Mouse (Mus musculus): ENCODE data around the gene Mgat1.

Gene Mgat1

GRCm38 (mm10) chr11:49242944-49243626 lies 906 bp upstream of the Mgat1 start:
- no peak for DNase-seq

GRCm38 (mm10) chr11:49244595-49244930 lies 572 bp downstream of the Mgat1 start:
- no peak for DNase-seq

DNA sequence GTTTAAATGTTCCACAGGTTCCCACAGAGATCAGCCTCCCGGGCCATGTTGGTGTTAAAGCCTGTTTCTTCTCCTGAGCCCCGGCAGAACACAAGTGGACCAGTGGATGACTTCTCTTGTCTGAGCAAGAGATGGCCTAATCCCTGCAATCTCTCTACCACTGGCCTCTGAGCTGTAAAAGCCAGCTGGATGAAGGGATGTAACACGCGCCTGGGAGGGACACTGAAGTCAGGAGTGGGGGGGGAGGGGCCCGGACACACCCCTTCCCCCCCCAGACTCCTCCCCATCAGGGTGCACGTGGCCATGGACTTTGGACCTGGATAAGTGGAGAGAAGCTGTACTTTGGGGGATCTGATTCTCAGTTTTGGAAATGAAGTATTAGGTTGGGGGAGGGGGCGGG lies 1.2 kb downstream of the Mgat1 start:
- DNase-seq = peak; percentile 86

GRCm38 (mm10) chr11:49245634-49246415 lies 1.8 kb downstream of the Mgat1 start:
- no peak for DNase-seq

GRCm38 (mm10) chr11:49246523-49246922 lies 2.5 kb downstream of the Mgat1 start:
- no peak for DNase-seq

DNA sequence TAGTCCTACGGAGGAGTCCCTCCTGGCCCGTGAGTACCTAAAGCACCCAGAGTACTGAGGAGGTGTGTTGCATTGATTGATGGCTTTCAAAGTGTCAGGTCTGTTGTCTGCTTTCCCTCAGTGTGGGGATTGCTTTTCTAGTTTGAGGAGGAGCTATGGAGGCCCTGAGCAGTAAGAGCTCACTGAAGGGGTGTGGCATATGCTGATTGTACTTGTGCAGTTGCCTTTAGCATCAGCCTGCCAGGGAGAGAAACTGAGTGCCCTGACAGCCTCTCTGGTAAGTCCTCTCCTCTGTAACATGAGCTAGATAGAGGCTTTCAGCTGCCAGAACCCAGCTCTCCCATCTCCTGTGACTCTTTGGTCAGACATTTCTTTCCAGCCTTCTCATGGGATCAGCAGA lies 3.3 kb downstream of the Mgat1 start:
- DNase-seq = no peak

DNA sequence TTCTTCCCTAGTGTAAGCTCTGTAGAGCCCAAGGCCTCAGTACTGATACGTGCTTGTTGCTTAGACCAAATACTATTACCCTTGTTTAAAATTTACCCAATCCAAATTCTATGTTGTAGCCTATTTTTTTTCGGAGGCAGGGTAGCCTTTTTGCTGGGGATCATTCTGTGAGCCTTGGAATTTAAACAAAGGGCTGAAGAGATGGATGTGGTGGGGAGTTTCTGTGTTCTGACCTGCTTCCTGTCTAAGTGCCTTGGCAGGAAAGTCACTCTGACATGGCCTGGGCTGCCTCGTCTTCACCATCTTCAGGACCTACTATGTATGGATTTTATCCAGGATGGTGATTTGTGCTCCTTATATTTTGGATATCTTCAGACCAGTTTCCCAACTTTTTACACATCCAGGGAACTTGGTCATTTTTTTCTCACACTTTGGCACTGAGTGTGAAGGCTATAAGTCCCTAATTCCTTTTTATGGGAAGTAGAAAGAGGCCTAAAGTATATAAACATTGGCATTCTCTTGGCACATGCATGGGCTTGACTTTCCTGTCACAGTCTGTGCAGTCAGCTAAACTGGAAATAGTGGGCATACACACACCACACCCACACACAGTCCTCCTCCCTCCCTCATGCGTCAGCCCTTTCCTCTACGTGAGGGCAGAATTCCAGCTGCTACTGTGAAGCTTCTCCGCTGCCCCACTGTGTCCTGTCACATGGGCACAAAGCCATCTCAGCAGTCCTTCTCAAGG lies 4.4 kb downstream of the Mgat1 start:
- peak; percentile 85 for DNase-seq

DNA sequence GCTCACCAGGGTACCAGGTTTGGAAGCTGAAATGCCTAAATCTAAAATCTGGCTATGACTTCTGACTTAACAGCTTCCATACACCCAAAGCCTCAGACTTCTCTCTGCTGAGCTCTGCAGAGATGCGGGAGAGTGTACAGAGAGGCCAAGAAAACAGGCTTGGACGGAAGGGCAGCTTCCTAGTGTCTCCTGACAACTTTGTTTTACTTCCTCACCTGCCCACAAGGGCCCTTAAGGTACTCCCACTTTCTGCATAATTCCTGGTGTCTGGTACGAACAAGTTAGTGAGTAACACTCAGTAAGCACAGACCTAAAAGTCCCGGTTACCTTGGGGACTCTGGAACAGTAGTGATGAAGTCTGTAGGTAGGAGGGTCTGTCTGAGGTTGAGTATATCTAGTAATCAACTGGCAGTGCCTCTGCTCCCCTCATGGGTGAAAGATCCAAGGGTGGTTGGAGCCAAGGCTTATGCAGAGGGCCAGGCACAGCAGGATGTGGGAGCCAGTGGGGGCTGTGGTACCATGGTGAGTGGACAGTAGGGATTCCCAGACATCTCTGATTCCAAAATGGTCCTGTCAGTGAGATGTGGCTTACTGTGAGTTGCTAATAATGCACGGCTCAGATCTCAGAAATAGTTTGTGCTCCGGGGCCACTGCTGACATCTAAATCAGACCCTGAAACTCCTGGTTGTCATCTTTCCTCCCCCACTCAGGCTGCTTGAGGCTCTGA lies 5.1 kb downstream of the Mgat1 start:
- no peak for DNase-seq

DNA sequence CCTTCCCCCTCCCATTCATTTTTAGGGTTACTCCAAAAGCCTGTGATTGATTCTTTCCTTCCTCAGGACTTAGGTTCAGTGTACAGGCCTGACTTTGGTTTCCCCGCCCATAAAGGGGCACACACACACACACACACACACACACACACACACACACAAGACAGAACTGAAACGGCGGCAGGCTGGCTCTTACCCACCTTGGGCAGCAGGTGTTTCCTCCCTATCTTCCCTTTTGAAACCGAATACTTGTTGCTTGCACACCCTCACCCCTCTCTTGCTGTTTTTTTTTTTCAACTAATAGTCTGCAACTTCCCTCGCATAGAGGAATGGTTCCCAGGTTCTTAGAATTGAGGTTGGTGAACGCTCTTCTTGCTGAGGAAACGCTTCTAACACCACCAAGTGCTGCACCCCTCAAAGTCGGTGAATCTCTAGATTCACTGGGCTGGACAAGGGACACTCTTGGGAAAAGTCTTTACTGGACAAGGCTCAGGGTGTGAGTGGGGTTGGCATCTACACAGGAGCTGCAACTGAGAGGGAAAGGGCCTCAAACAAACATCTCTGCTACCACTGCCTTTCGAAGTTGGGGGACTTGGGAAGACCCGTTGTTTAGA lies 5.9 kb downstream of the Mgat1 start:
- DNase-seq = peak; percentile 59

DNA sequence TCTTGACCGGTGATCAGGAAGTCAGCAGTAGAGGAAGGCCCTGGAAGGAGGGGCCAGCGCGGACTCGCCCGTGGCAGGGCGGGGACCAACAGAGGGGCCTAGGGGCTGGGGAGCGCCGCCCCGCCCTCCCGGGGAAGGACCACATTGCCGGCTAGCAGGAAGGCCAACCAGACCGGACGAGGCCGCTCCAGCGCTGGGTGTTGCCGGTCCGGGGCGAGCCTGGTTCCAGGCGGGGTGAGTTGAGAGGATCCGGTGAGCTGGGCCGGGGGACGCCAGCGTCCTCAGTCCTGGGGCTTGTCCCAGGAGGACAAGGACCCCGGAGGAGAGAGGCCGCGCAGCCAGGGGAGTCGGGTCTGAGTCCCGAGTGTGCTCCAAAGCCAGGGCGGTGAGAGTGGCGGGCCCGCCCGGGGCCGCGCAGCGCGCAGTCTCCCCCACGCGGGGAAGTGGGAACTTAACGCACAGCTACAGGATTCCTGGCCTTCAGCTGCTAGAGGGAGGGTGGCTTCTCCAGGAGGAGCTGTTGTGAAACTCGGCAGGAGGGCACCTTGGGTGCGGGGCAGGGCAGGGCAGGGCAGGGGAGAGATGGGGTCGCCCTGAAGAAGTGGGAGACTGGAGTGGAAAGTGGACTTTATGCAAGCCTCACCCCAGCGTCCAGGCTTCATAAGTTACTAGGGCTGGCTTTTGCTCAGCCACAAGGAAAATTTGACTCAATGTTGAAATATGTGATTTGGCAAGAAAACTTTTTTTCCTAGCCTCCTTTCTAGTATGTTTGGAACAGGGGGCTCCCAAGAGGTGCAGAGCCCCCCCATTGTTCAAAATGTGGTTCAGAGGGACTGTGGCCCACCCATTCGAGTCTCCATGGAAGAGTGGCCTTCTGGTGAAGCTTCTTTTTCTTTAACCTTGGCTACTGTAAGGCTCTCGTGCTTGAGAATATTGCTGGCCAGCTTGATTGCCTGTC lies 6.7 kb downstream of the Mgat1 start:
- DNase-seq = peak; percentile 95

GRCm38 (mm10) chr11:49251380-49251761 lies 7.4 kb downstream of the Mgat1 start:
- no peak for DNase-seq

DNA sequence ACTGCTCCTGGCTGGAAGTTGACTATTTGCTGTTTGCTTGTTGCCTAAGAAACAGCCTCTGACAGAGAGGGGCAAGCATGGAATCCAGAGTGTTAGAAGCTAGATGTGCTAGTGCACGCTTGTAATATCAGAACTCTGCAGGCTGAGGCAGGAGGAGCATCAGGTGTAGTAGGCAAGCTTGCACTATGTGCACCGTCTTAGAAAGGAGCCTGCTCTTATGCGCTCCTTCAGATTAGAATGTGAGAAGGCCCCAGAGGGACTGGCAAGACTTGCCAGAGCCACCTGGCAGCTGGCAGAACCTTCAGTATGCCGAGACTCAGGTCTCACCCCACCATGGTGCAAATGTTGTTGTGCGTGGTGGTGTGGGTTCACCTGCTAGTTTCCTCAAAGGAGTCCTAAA lies 8.1 kb downstream of the Mgat1 start:
- DNase-seq = no peak

DNA sequence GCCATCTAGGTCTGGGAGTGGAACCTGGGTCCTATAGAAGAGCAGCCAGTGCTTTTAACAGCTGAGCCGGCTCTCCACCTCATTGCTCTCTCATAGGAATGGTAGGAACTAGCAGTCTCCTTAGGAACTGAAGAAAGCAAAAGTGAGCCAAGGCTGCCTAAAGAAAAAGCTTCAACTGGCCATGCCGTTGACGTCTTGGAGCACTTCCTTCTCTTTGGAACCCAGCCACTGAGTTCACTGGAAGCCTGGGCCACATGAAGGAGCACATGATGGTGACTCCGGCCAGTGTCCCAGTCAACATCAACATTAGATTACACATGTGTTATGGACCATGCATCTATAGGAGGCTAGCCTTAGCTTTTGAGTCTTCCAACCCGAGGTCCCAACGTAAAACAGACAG lies 9.0 kb downstream of the Mgat1 start:
- peak; percentile 33 for DNase-seq

DNA sequence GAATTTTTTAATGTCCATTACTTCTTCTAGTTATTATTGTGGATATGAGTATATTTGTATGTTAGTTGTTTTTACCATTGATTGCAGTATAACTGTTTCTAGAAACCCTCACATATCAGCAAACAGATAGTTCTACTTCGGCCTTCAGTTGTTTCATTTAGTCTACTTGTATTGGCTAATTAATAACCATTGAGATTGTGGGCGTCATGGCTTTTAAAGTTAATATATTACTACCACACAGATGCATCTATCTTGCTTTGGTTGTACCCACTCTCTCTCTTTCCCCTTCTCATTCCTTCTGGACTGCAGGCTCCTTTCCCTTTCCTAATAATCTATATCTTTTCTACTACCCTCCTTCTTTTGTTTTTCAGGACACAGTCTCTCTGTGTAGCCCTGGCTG lies 15.3 kb downstream of the Mgat1 start:
- no peak for DNase-seq

DNA sequence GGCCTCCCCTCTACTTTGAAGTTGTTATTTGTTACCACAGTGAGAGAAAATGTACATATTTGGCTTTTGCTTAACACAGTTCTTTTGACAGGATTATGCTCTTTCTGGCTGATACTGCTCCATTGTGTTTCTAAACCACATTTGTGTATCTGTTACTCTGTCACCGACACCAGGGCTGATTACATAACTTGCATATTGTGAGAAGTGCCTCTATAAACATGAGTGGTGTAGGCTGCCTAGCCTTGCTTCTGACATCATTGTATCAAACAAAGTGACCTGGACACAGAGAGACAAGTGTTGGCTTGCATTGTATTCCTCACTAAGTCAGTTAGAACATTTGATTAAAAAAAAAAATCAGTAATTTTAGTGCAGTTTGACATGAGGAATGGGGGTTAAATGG lies 15.8 kb downstream of the Mgat1 start:
- DNase-seq = no peak

- DNase-seq = peak; percentile 86
Measured at GRCm38 (mm10) chr11:49260598-49261312, 16.8 kb downstream of the Mgat1 start.

GRCm38 (mm10) chr11:49261313-49261855 lies 17.4 kb downstream of the Mgat1 start:
- DNase-seq = peak; percentile 73

GRCm38 (mm10) chr11:49262286-49262685 lies 18.3 kb downstream of the Mgat1 start:
- DNase-seq = no peak

DNA sequence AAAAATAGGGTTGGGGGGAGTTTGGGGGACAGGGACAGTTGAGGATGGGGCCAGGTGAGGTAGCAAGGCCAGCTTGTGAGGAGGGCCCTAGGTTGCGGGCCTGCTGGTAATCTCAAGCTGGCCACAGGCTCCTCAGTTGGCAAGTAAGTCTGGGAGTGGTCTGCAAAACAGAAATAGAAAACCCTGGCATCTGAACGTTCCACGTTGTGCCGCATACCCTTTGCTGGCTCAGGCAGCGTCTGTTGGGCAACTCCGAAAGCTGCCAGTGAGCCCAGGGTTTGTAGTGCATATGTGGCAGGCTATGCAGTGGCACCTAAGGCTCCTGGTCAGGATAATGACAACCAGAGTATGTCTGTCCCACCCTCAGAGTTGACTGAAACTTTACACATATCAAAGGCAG lies 19.2 kb downstream of the Mgat1 start:
- DNase-seq = no peak

DNA sequence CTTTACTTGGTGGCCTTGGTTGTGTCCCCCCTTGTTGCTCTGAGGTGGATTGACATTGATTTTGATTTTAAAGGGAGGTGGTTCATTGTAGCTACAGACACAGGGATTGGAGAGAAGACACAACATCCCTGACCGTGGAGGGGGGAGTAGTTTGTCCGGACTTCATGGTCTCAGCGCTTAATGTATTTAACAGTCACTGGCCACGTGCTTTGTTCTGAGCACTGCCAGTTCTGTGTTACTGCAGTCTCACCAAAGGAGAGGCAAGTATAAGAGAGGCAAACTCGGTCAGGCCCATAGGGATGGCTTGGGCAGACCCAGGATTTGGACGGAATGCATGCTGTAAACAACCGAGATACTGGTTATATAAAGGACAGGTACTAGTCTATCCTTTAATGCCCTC lies 20.1 kb downstream of the Mgat1 start:
- no peak for DNase-seq

DNA sequence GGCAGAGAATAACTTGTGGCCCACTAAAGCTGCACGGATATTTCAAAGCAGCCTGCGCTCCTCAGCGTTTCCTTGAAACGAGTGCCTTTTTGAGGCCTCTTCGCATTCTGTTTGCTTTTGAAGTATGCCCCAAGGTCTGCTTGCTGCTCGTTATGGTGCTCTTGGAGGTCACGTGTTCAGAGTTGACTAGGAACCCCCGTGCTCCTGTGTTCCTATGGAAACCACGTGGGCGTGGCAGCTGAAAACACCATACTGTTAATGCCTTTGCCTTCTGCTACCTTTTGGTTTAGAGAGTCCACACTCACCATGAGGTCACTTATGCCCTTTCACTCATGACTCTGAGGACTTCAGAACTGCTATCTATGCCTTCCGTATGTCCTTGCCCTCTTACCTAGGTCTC lies 20.6 kb downstream of the Mgat1 start:
- DNase-seq = no peak

Measured in kidney, postnatal 14 days (tissue).